Mouse (Mus musculus): Measurements from ENCODE around the gene Ctu1. TPM values are rescaled to one million over a fixed set of nuclear protein-coding genes. Genes with fewer than 3 reads are reported as not detected.
"Not testable (repeated sequence)": the region's sequence is repeated elsewhere in the genome, so short reads cannot be mapped to it uniquely, and the experiment has no call there.

Gene Ctu1
- total RNA-seq, 4 experiments from 2014 or later = 7.5 to 12.3 (median 9.8) TPM

- peak in 1 of 2 experiments; percentile 43 for DNase-seq (ENCODE audit: low spot score in 2 of 2)
Measured at GRCm38 (mm10) chr7:43678517-43678916, 6.7 kb downstream of the Ctu1 start.

- peak; percentile 38 to 71 for DNase-seq (ENCODE audit: low spot score in 2 of 2)
Measured at GRCm38 (mm10) chr7:43680960-43681359, 9.1 kb downstream of the Ctu1 start.

GRCm38 (mm10) chr7:43682511-43682910 is 10.7 kb downstream of the Ctu1 start:
- DNase-seq (ENCODE audit: low spot score in 2 of 2) = not testable (repeated sequence)

GRCm38 (mm10) chr7:43685088-43685487 is 13.3 kb downstream of the Ctu1 start:
- no peak for DNase-seq (ENCODE audit: low spot score in 2 of 2)

- DNase-seq (ENCODE audit: low spot score in 2 of 2) = no peak
Measured at GRCm38 (mm10) chr7:43690118-43690517, 18.3 kb downstream of the Ctu1 start, which contains the start of gene Klk14. Gene Klk14, plus strand, starts transcription at chr7:43690418.

- DNase-seq (ENCODE audit: low spot score in 2 of 2) = no peak
Measured at GRCm38 (mm10) chr7:43710031-43710430, 38.2 kb downstream of the Ctu1 start.

- no peak for DNase-seq (ENCODE audit: low spot score in 2 of 2)
Measured at GRCm38 (mm10) chr7:43712267-43712666, 40.5 kb downstream of the Ctu1 start, which contains the start of gene Klk13. Gene Klk13, plus strand, starts transcription at chr7:43712567.

- no peak for DNase-seq (ENCODE audit: low spot score in 2 of 2)
Measured at GRCm38 (mm10) chr7:43712917-43713316, 41.1 kb downstream of the Ctu1 start.

- no peak for DNase-seq (ENCODE audit: low spot score in 2 of 2)
Measured at GRCm38 (mm10) chr7:43713741-43714351, 42.0 kb downstream of the Ctu1 start.

Other genes with a start within 250 kb of the Ctu1 start
- not detected for gene Lim2, start 244.3 kb upstream of the Ctu1 start, total RNA-seq (2022)
- under 1 TPM in 1 of 4 experiments, not detected in 3; 0.45 TPM for gene Nkg7, start 234.9 kb upstream of the Ctu1 start, total RNA-seq (2022)
- not detected for gene Cldnd2, start 231.2 kb upstream of the Ctu1 start, total RNA-seq (2022)
- gene Etfb, start 227.9 kb upstream of the Ctu1 start, total RNA-seq (2022) = 10 to 100 TPM; 59.8 to 75.6 (median 69.4) TPM
- 1 to 10 TPM in 2 of 4 experiments, under 1 TPM in 1, not detected in 1; 0.65 to 2.6 (median 1.7) TPM for gene Gm45233, start 227.9 kb upstream of the Ctu1 start, total RNA-seq (2022)
- gene Vsig10l, start 208.9 kb upstream of the Ctu1 start, total RNA-seq (2022) = 1 to 10 TPM; 2.3 to 4.5 (median 3.9) TPM
- 10 to 100 TPM; 21.4 to 23.8 (median 22.9) TPM for gene Iglon5, start 181.9 kb upstream of the Ctu1 start, total RNA-seq (2022)
- not detected for gene 4931406B18Rik, start 166.1 kb upstream of the Ctu1 start, total RNA-seq (2022)
- gene Cd33, start 127.6 kb upstream of the Ctu1 start, total RNA-seq (2022) = 10 to 100 TPM in 2 of 4 experiments, 1 to 10 TPM in 2; 4.2 to 16.9 (median 9.6) TPM
- 1 to 10 TPM; 5.5 to 7.2 (median 6.4) TPM for gene Zfp658, start 109.8 kb upstream of the Ctu1 start, total RNA-seq (2022)
- gene Zfp719, start 92.4 kb upstream of the Ctu1 start, total RNA-seq (2022) = 10 to 100 TPM; 18.5 to 20.4 (median 19.2) TPM
- gene Zfp819, start 64.8 kb upstream of the Ctu1 start, total RNA-seq (2022) = under 1 TPM in 2 of 4 experiments, not detected in 2; 0.14 to 0.25 TPM
- gene Ceacam18, start 37.3 kb upstream of the Ctu1 start, total RNA-seq (2022) = under 1 TPM in 1 of 4 experiments, not detected in 3; 0.31 TPM
- 1 to 10 TPM; 1.3 to 2.6 (median 1.5) TPM for gene Siglece, start 11.9 kb upstream of the Ctu1 start, total RNA-seq (2022)
- gene Klk14, start 18.4 kb downstream of the Ctu1 start, total RNA-seq (2022) = not detected
- gene Klk13, start 40.6 kb downstream of the Ctu1 start, total RNA-seq (2022) = not detected
- not detected for gene Klk12, start 96.9 kb downstream of the Ctu1 start, total RNA-seq (2022)
- gene Klk11, start 102.6 kb downstream of the Ctu1 start, total RNA-seq (2022) = not detected
- gene Klk10, start 109.0 kb downstream of the Ctu1 start, total RNA-seq (2022) = 1 to 10 TPM in 2 of 4 experiments, under 1 TPM in 2; 0.92 to 1.5 (median 1.3) TPM
- under 1 TPM in 1 of 4 experiments, not detected in 3; 0.23 TPM for gene Klk9, start 119.9 kb downstream of the Ctu1 start, total RNA-seq (2022)
- gene Klk8, start 125.6 kb downstream of the Ctu1 start, total RNA-seq (2022) = 10 to 100 TPM; 18.3 to 25.9 (median 23.2) TPM
- gene Klk7, start 139.3 kb downstream of the Ctu1 start, total RNA-seq (2022) = under 1 TPM; 0.20 to 0.87 (median 0.46) TPM
- gene Klk6, start 152.5 kb downstream of the Ctu1 start, total RNA-seq (2022) = 10 to 100 TPM in 1 of 4 experiments, 1 to 10 TPM in 2, under 1 TPM in 1; 0.66 to 11.7 (median 4.5) TPM
- not detected for gene Klk5, start 170.0 kb downstream of the Ctu1 start, total RNA-seq (2022)
- not detected for gene Klk4, start 209.1 kb downstream of the Ctu1 start, total RNA-seq (2022)